Mouse (Mus musculus): ENCODE data around the gene Ndp. TPM values are rescaled to one million over a fixed set of nuclear protein-coding genes. Genes with fewer than 3 reads are reported as not detected.

Gene Ndp
- polyA plus RNA-seq (2012; fragmentation: generic; extraction: Trizol): not detected

DNA sequence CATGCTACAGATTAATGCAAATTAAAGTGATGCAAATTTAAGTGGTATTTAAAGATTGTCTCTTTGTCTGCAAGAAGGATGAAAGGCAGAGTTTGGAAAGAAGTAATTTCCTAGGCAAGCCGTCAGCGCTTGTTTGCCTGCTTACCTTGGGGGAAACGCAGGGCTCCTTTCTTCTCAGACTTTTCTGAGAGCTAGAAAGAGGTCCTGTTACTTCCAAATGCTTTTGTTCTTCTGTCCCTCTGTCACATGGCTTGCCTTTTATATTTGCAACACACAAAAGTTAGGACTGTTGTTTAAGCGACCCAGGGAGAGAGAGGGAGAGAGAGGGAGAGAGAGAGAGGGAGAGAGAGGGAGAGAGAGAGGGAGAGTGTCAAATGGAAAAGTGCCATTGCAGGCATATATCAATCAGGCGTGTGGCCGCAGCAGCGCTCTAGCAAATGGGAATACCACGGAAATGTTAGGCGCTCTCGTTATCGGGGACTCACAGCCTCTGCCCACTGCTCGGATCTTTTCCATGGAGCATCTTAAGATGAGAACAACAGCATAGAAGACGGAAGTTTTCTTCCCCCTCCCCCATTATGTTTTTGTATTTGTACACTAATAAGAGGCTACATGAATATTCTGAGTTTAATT is at the start of gene Ndp:
TSS of gene Ndp (minus strand) at position 534 of the 633 bp plus-strand sequence.
- Histone ChIP-seq H3ac (ENCODE audit: control insufficient read depth, insufficient read length) (no peak within 1 kb of the TSS), H3K27me3 (ENCODE audit: control insufficient read depth, insufficient read depth, insufficient read length) (no peaks in the 10 kb centered on the region), H3K36me3 (ENCODE audit: control insufficient read depth, insufficient read depth) (no peaks in the 10 kb centered on the region), H3K79me2 (ENCODE audit: control insufficient read depth, insufficient read depth) (no peaks in the 10 kb centered on the region), H3K4me2 (ENCODE audit: low read depth) (no peak within 1 kb of the TSS), H3K4me3 (no peak within 1 kb of the TSS)
- TF ChIP-seq REST (IDR thresholded peaks at IDR 0.05; ENCODE audit: insufficient read depth, insufficient read length) (no peak), MAX (IDR thresholded peaks at IDR 0.05; ENCODE audit: low read depth) (no peak), MYOG (IDR thresholded peaks at IDR 0.05; ENCODE audit: control insufficient read depth in 1 of 3, insufficient read depth in 1 of 3, insufficient read length in 2 of 3, low read depth in 2 of 3) (no peak), USF1 (IDR thresholded peaks at IDR 0.05; ENCODE audit: low read depth) (no peak), TCF3 (IDR thresholded peaks at IDR 0.05; ENCODE audit: insufficient read length, low read depth) (no peak), TCF12 (IDR thresholded peaks at IDR 0.05; ENCODE audit: insufficient read depth, poor library complexity, severe bottlenecking) (no peak), SRF (IDR thresholded peaks at IDR 0.05; ENCODE audit: control insufficient read depth, insufficient read length, low read depth) (no peak), E2F4 (IDR thresholded peaks at IDR 0.05; ENCODE audit: insufficient read depth) (no peak), POLR2A (IDR thresholded peaks at IDR 0.05; ENCODE audit: insufficient read length, low read depth) (no peak), POLR2AphosphoS2 (IDR thresholded peaks at IDR 0.05; ENCODE audit: insufficient read length, low read depth) (no peak)

DNA sequence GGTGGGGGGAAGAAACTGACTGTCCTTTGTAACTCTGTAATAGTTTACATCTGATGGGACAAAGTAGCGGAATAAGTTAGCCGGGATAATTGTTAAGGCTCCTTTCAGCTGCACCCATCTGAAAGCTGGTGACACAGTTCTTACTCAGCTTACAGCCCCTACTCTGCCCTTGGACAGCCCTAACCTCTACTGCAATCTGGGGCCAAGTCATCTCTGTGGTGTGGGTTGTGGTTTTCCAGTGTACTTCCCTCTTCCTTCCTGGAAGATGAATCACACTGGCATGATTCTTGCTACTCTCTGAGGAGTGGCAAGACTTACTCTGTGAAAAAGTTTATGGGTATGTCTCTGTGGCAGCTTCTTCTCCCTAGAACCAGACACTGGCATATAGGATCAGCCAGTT is 43.2 kb upstream of the Ndp start:
- Histone ChIP-seq H3ac (ENCODE audit: control insufficient read depth, insufficient read length) (no peak overlapping the region), H3K36me3 (ENCODE audit: control insufficient read depth, insufficient read depth) (no peaks in the 10 kb centered on the region), H3K4me3 (no peak overlapping the region), H3K4me2 (ENCODE audit: low read depth) (peak overlapping the region; percentile 52), H3K79me2 (ENCODE audit: control insufficient read depth, insufficient read depth) (no peaks in the 10 kb centered on the region), H3K27me3 (ENCODE audit: control insufficient read depth, insufficient read depth, insufficient read length) (no peaks in the 10 kb centered on the region)
- TF ChIP-seq POLR2A (IDR thresholded peaks at IDR 0.05; ENCODE audit: insufficient read length, low read depth) (no peak), CEBPB (IDR thresholded peaks at IDR 0.05; ENCODE audit: insufficient read depth, poor library complexity, severe bottlenecking) (0 out of 2 replicates have a peak, but pooled peaks have one; percentile 40)

DNA sequence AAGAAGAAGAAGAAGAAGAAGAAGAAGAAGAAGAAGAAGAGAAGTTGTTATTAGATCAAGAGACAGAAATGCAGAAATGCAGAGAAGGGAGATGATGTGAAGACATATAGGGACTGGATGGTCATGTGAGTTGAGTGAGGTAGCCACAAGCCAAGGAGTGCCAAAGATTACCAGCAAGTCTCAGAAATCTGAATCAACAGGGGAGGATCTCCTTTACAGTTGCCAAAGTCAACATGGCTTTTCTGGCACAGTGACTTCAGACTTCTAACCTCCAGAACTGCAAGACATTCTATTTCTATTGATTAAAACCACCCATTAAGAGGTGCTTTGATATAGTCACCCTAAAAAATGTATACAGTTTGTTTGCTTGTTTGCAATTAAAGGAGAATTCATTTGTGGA is 6.4 kb upstream of the Ndp start:
- H3K4me2 ChIP-seq (ENCODE audit: low read depth): no peak overlapping the region
- H3K79me2 ChIP-seq (ENCODE audit: control insufficient read depth, insufficient read depth): no peaks in the 10 kb centered on the region
- H3K36me3 ChIP-seq (ENCODE audit: control insufficient read depth, insufficient read depth): no peaks in the 10 kb centered on the region
- no peaks in the 10 kb centered on the region for H3K27me3 ChIP-seq (ENCODE audit: control insufficient read depth, insufficient read depth, insufficient read length)
- no peak overlapping the region for H3ac ChIP-seq (ENCODE audit: control insufficient read depth, insufficient read length)
- H3K4me3 ChIP-seq: no peak overlapping the region
- TF ChIP-seq POLR2A (IDR thresholded peaks at IDR 0.05; ENCODE audit: insufficient read length, low read depth): no peak
- TF ChIP-seq CEBPB (IDR thresholded peaks at IDR 0.05; ENCODE audit: insufficient read depth, poor library complexity, severe bottlenecking): no peak
- no peak for TF ChIP-seq MAX (IDR thresholded peaks at IDR 0.05; ENCODE audit: low read depth)
- no peak for TF ChIP-seq MYOD1 (IDR thresholded peaks at IDR 0.05; ENCODE audit: control insufficient read depth in 1 of 3, insufficient read length in 2 of 3, low read depth in 2 of 3)
- no peak for TF ChIP-seq E2F4 (IDR thresholded peaks at IDR 0.05; ENCODE audit: insufficient read depth)
- no peak for TF ChIP-seq USF1 (IDR thresholded peaks at IDR 0.05; ENCODE audit: low read depth)
- no peak for TF ChIP-seq TCF3 (IDR thresholded peaks at IDR 0.05; ENCODE audit: insufficient read length, low read depth)
- no peak for TF ChIP-seq MYOG (IDR thresholded peaks at IDR 0.05; ENCODE audit: control insufficient read depth in 1 of 3, insufficient read depth in 1 of 3, insufficient read length in 2 of 3, low read depth in 2 of 3)
- no peak for TF ChIP-seq SRF (IDR thresholded peaks at IDR 0.05; ENCODE audit: control insufficient read depth, insufficient read length, low read depth)
- TF ChIP-seq TCF12 (IDR thresholded peaks at IDR 0.05; ENCODE audit: insufficient read depth, poor library complexity, severe bottlenecking): no peak
- TF ChIP-seq REST (IDR thresholded peaks at IDR 0.05; ENCODE audit: insufficient read depth, insufficient read length): no peak
- no peak for TF ChIP-seq POLR2AphosphoS2 (IDR thresholded peaks at IDR 0.05; ENCODE audit: insufficient read length, low read depth)

DNA sequence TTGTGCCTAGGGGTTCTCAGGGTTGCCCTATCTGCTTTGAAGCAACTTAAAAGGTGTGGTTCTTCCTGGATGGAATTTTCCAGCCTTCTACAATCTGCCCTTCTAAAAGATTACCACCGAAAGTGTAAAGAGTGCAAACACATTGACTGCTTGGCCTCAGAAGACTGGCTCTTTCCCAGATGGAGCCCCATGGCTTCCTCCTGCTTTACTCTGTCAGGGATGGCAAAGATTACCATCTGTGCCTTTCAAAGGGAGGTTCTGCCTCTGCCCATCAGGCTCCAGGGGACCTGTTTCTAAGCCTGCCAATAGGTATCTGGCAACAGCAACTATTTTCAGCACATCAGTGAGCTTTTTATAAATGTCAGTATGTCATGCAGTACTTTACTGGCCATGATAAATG is 1.5 kb upstream of the Ndp start:
- Histone ChIP-seq H3K27me3 (ENCODE audit: control insufficient read depth, insufficient read depth, insufficient read length) (no peaks in the 10 kb centered on the region), H3K4me2 (ENCODE audit: low read depth) (no peak overlapping the region), H3K79me2 (ENCODE audit: control insufficient read depth, insufficient read depth) (no peaks in the 10 kb centered on the region), H3K4me3 (no peak overlapping the region), H3K36me3 (ENCODE audit: control insufficient read depth, insufficient read depth) (no peaks in the 10 kb centered on the region), H3ac (ENCODE audit: control insufficient read depth, insufficient read length) (no peak overlapping the region)
- TF ChIP-seq TCF12 (IDR thresholded peaks at IDR 0.05; ENCODE audit: insufficient read depth, poor library complexity, severe bottlenecking): no peak
- TF ChIP-seq E2F4 (IDR thresholded peaks at IDR 0.05; ENCODE audit: insufficient read depth): no peak
- no peak for TF ChIP-seq POLR2AphosphoS2 (IDR thresholded peaks at IDR 0.05; ENCODE audit: insufficient read length, low read depth)
- TF ChIP-seq CEBPB (IDR thresholded peaks at IDR 0.05; ENCODE audit: insufficient read depth, poor library complexity, severe bottlenecking): no peak
- TF ChIP-seq USF1 (IDR thresholded peaks at IDR 0.05; ENCODE audit: low read depth): no peak
- no peak for TF ChIP-seq POLR2A (IDR thresholded peaks at IDR 0.05; ENCODE audit: insufficient read length, low read depth)
- TF ChIP-seq MYOD1 (IDR thresholded peaks at IDR 0.05; ENCODE audit: control insufficient read depth in 1 of 3, insufficient read length in 2 of 3, low read depth in 2 of 3): no peak

DNA sequence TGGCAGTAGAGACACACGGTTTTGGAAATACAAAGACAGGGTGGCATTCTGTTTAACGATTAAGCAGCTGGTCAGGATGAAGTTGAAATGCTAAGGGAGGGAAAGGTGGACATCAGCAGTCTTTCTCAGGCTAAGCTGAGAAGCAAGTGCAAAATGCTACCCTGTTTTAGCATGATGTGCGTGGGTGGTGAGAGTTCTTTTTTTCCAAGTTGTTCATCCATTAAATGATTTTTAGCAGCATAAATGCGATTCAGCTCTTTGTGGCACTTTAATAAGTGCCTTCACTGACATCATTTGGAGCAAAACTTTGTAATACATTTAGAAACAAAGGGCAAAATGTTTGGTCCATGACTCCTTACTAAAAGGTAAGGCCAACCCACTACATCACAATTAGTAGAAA is 337 bp upstream of the Ndp start:
- Histone ChIP-seq H3K4me3 (no peak overlapping the region), H3K79me2 (ENCODE audit: control insufficient read depth, insufficient read depth) (no peaks in the 10 kb centered on the region), H3K36me3 (ENCODE audit: control insufficient read depth, insufficient read depth) (no peaks in the 10 kb centered on the region), H3ac (ENCODE audit: control insufficient read depth, insufficient read length) (no peak overlapping the region), H3K27me3 (ENCODE audit: control insufficient read depth, insufficient read depth, insufficient read length) (no peaks in the 10 kb centered on the region), H3K4me2 (ENCODE audit: low read depth) (no peak overlapping the region)
- TF ChIP-seq TCF12 (IDR thresholded peaks at IDR 0.05; ENCODE audit: insufficient read depth, poor library complexity, severe bottlenecking) (no peak), SRF (IDR thresholded peaks at IDR 0.05; ENCODE audit: control insufficient read depth, insufficient read length, low read depth) (no peak), USF1 (IDR thresholded peaks at IDR 0.05; ENCODE audit: low read depth) (no peak), MYOD1 (IDR thresholded peaks at IDR 0.05; ENCODE audit: control insufficient read depth in 1 of 3, insufficient read length in 2 of 3, low read depth in 2 of 3) (no peak), E2F4 (IDR thresholded peaks at IDR 0.05; ENCODE audit: insufficient read depth) (no peak), MAX (IDR thresholded peaks at IDR 0.05; ENCODE audit: low read depth) (no peak), MYOG (IDR thresholded peaks at IDR 0.05; ENCODE audit: control insufficient read depth in 1 of 3, insufficient read depth in 1 of 3, insufficient read length in 2 of 3, low read depth in 2 of 3) (no peak), TCF3 (IDR thresholded peaks at IDR 0.05; ENCODE audit: insufficient read length, low read depth) (no peak), REST (IDR thresholded peaks at IDR 0.05; ENCODE audit: insufficient read depth, insufficient read length) (no peak), POLR2A (IDR thresholded peaks at IDR 0.05; ENCODE audit: insufficient read length, low read depth) (no peak), CEBPB (IDR thresholded peaks at IDR 0.05; ENCODE audit: insufficient read depth, poor library complexity, severe bottlenecking) (no peak), POLR2AphosphoS2 (IDR thresholded peaks at IDR 0.05; ENCODE audit: insufficient read length, low read depth) (no peak)

All from myocyte (in vitro differentiated cells).